Comparison of ENCODE assay signal across 8 mouse cellular contexts in genomic region chr3:127625701-127626399, GRCm38 (mm10). TPM values are rescaled to one million over a fixed set of nuclear protein-coding genes. Genes with fewer than 3 reads are reported as not detected.
DNase-seq lines count a peak whose midpoint lies in the region; ATAC-seq and TF ChIP-seq lines count a peak whose summit lies in the region.

No protein-coding gene starts in this region.

- TF ChIP-seq CTCF in gastrocnemius, adult 2 months (IDR thresholded peaks at IDR 0.05), result no peak
- peak; percentile 22; the same call in 1 of the 2 replicates for TF ChIP-seq CTCF in brain, embryonic 14.5 days (IDR thresholded peaks at IDR 0.05; ENCODE audit: borderline replicate concordance, extremely low read depth, insufficient read depth, insufficient read length)

- ATAC-seq in liver, embryonic 16.5 days (ENCODE audit: low read depth), result no peak
- no peak for ATAC-seq in stomach, embryonic 16.5 days (ENCODE audit: insufficient read depth, low FRiP score)

- H3K27ac ChIP-seq in gastrocnemius, adult 2 months, result no peak overlapping the region
- H3K27ac ChIP-seq in hindbrain, embryonic 10.5 days, result peak overlapping the region; percentile 72; the same call in 1 of the 2 replicates
- H3K27ac ChIP-seq in liver, embryonic 16.5 days (ENCODE audit: low read length), result no peak overlapping the region
- no peak overlapping the region for H3K27ac ChIP-seq in stomach, embryonic 16.5 days (ENCODE audit: low read length)

- peak overlapping the region; percentile 57 for H3K4me3 ChIP-seq in gastrocnemius, adult 2 months
- H3K4me3 ChIP-seq in hindbrain, embryonic 10.5 days, result peak overlapping the region; percentile 45
- H3K4me3 ChIP-seq in liver, embryonic 16.5 days (ENCODE audit: low read depth, low read length), result peak overlapping the region; percentile 34
- peak overlapping the region; percentile 46 for H3K4me3 ChIP-seq in stomach, embryonic 16.5 days (replicated peaks; ENCODE audit: low read length)

- H3K9ac ChIP-seq in liver, embryonic 16.5 days (ENCODE audit: low read depth, low read length), result no peak overlapping the region
- no peak overlapping the region for H3K9ac ChIP-seq in stomach, embryonic 16.5 days (ENCODE audit: low read length)

- peak; percentile 22 for DNase-seq in gastrocnemius, adult 2 months
- DNase-seq in gastrocnemius, postnatal 25 days, result no peak
- DNase-seq in brain, embryonic 14.5 days (ENCODE audit: low read depth), result peak; percentile 95
- DNase-seq in hindbrain, embryonic 10.5 days (ENCODE audit: low spot score), result peak; percentile 69
- no peak for DNase-seq in thymus, adult 18-20 months
- DNase-seq in urinary bladder, postnatal 25 days (ENCODE audit: low spot score), result no peak

- H3K9me3 ChIP-seq in hindbrain, embryonic 10.5 days, result no peaks in the 10 kb centered on the region
- no peaks in the 10 kb centered on the region for H3K9me3 ChIP-seq in liver, embryonic 16.5 days (replicated peaks; ENCODE audit: control insufficient read depth, low read length)
- H3K9me3 ChIP-seq in stomach, embryonic 16.5 days (replicated peaks; ENCODE audit: control insufficient read depth, low read length), result no peaks in the 10 kb centered on the region

- H3K27me3 ChIP-seq in hindbrain, embryonic 10.5 days (ENCODE audit: insufficient read depth, poor library complexity, severe bottlenecking), result peaks cover 89% of the 10 kb centered on the region
- H3K27me3 ChIP-seq in liver, embryonic 16.5 days (ENCODE audit: control insufficient read depth, insufficient read depth, low read depth, low read length), result peaks cover 67% of the 10 kb centered on the region
- H3K27me3 ChIP-seq in stomach, embryonic 16.5 days (ENCODE audit: control insufficient read depth, insufficient read depth, low read length), result peaks cover 51% of the 10 kb centered on the region

- intact Hi-C loops in gastrocnemius, adult 2 months (cut with DNase I), result loop anchor here (2.0 kb wide), 2 partner anchors 133 to 323 kb away; no protein-coding TSS in a partner anchor

- peak overlapping the region; percentile 60 for H3K4me2 ChIP-seq in liver, embryonic 16.5 days (ENCODE audit: low read depth, low read length)
- H3K4me2 ChIP-seq in stomach, embryonic 16.5 days (ENCODE audit: low read depth, low read length), result peak overlapping the region; percentile 76

- H3K36me3 ChIP-seq in hindbrain, embryonic 10.5 days, result no peaks in the 10 kb centered on the region
- no peaks in the 10 kb centered on the region for H3K36me3 ChIP-seq in liver, embryonic 16.5 days (ENCODE audit: control insufficient read depth, insufficient read depth)
- no peaks in the 10 kb centered on the region for H3K36me3 ChIP-seq in stomach, embryonic 16.5 days (ENCODE audit: control insufficient read depth, insufficient read depth, low read length)

- TF ChIP-seq POLR2A in brain, embryonic 14.5 days (IDR thresholded peaks at IDR 0.05; ENCODE audit: borderline replicate concordance, extremely low read depth, insufficient read depth, insufficient read length, poor library complexity, severe bottlenecking), result 0 out of 2 replicates have a peak, but pooled peaks have one; percentile 16

- WGBS in hindbrain, embryonic 10.5 days, result under 1% methylated on average over 28 of the region's 28 CpGs
- under 1% methylated on average over 28 of the region's 28 CpGs for WGBS in liver, embryonic 16.5 days (ENCODE audit: insufficient replicate concordance)
- WGBS in stomach, embryonic 16.5 days, result 2% methylated on average over 28 of the region's 28 CpGs

- peaks cover 49% of the 10 kb centered on the region for H3K4me1 ChIP-seq in hindbrain, embryonic 10.5 days (replicated peaks)
- peaks cover 5% of the 10 kb centered on the region for H3K4me1 ChIP-seq in liver, embryonic 16.5 days (ENCODE audit: control insufficient read depth, low read depth, low read length)
- peaks cover 4% of the 10 kb centered on the region; the same call in 1 of the 2 replicates for H3K4me1 ChIP-seq in stomach, embryonic 16.5 days (ENCODE audit: control insufficient read depth, insufficient read depth, low read length)

RNA-seq across cellular contexts. Expression of gene Neurog2, which starts 7.1 kb away (rescaled TPM):
- total RNA-seq in gastrocnemius, adult 2 months (2021), result not detected
- total RNA-seq in gastrocnemius, postnatal 25 days (2021), result not detected
- 46.1 and 99.1 TPM in 2 replicates for polyA plus RNA-seq in brain, embryonic 14.5 days (2012; rRNA removed)
- polyA plus RNA-seq in hindbrain, embryonic 10.5 days (2016; fragmentation: Nextera tagmentation; extraction: Ambion mirVana), result 19.9 and 50.0 TPM in 2 replicates
- not detected in 2 replicates for polyA plus RNA-seq in liver, embryonic 16.5 days (2015; fragmentation: Nextera tagmentation; extraction: Ambion mirVana)
- 0.05 TPM in 1 of 2 replicates, not detected in the other for polyA plus RNA-seq in stomach, embryonic 16.5 days (2015; fragmentation: Nextera tagmentation; extraction: Ambion mirVana)

Comparison
In these comparisons a context has a peak if more than half of its experiments do, and no peak if none do; other contexts are left out.
1. DNase-seq: peak in gastrocnemius, adult 2 months (single experiment), brain, embryonic 14.5 days (single experiment) and hindbrain, embryonic 10.5 days (single experiment); none in gastrocnemius, postnatal 25 days (single experiment), thymus, adult 18-20 months (0 of 2) and urinary bladder, postnatal 25 days (single experiment).
2. RNA of gene Neurog2, which starts 7.1 kb away (polyA plus RNA-seq): 19.9 to 50.0 TPM in hindbrain, embryonic 10.5 days and 46.1 to 99.1 TPM in brain, embryonic 14.5 days; 0.05 TPM in stomach, embryonic 16.5 days and not detected in liver, embryonic 16.5 days; every median in the first group is over 10 times any median in the second.
3. Peak in every context shown above with its lines, with median percentiles within 50 percentile points of each other: H3K4me3 ChIP-seq.